Mouse (Mus musculus): ENCODE measurements around the gene Strbp. TPM values are rescaled to one million over a fixed set of nuclear protein-coding genes. Genes with fewer than 3 reads are reported as not detected.

Gene Strbp
- polyA plus RNA-seq (2014; fragmentation: Illumina TruSeq; extraction: RNeasy Lipid Tissue Mini Kit (QIAGEN cat#74804); ENCODE audit: low replicate concordance) = 153 TPM

DNA sequence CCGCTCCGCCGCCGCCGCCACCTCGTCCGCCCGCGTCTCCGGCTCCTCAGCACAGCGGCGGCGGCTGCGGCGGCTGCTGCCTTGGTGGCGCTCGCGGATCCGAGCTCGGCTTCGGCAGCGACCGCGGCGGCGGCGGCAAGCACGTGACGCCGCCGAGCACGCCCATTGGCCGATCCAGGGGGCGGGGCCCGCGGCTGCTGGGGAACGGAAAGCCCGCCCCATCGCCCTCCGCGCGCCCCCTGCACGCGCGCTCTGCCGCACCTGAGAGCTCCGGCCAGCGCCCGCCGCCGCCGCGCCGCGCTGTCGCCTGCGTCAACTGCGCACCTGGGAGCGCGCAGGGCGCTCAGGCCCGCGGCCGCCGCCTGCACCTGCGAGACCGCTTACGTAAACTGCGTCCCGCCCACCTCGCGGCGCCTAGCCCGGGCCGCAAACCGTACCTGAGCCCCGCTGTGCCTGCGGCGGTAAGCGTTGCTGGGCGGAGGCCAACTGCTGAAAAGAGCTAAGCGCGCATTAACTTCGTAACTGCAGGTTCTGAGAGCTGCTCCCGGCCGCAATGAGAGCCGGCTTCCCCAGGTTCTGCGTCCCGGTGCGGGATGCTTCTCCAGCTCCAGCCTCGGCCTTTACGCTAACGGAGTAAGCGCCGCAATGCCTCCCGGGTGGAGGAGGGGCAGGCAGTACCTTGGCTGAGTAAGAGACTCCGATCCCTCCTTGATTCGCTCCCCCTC lies at the start of gene Strbp:
Strbp (minus strand) TSS at position 630 of the 725 bp plus-strand sequence.

GRCm38 (mm10) chr2:37516030-37516710 lies 187.5 kb downstream of the Strbp start, which contains the start of gene Gpr21:
Gpr21 (plus strand) TSS chr2:37516332.

GRCm38 (mm10) chr2:37442611-37443591 lies 260.8 kb downstream of the Strbp start, which contains the start of the genes Zbtb26, Zbtb6 and Rabgap1:
Zbtb26 (minus strand) TSS chr2:37443135.
Zbtb6 (minus strand) TSS chr2:37443171.
Rabgap1 (plus strand) TSS chr2:37443279.

Other genes starting within 250 kb of the Strbp start
- 0.41 TPM for gene Gpr21, start 187.5 kb downstream of the Strbp start, polyA plus RNA-seq (2014; fragmentation: Illumina TruSeq; extraction: RNeasy Lipid Tissue Mini Kit (QIAGEN cat#74804); ENCODE audit: low replicate concordance)
- gene Crb2, start 72.4 kb upstream of the Strbp start, polyA plus RNA-seq (2014; fragmentation: Illumina TruSeq; extraction: RNeasy Lipid Tissue Mini Kit (QIAGEN cat#74804); ENCODE audit: low replicate concordance) = not detected

All from small intestine, adult 10 weeks (tissue).